Mouse (Mus musculus): ENCODE data around the gene Ccr2. TPM values are rescaled to one million over a fixed set of nuclear protein-coding genes. Genes with fewer than 3 reads are reported as not detected.

Ccr2 gene
- polyA plus RNA-seq (2012; ENCODE audit: low replicate concordance) = 0.17 and 0.66 TPM in 2 replicates

GRCm38 (mm10) chr9:124101723-124102122 is at the start of gene Ccr2:
Gene Ccr2, plus strand, starts transcription at chr9:124101950.

DNA sequence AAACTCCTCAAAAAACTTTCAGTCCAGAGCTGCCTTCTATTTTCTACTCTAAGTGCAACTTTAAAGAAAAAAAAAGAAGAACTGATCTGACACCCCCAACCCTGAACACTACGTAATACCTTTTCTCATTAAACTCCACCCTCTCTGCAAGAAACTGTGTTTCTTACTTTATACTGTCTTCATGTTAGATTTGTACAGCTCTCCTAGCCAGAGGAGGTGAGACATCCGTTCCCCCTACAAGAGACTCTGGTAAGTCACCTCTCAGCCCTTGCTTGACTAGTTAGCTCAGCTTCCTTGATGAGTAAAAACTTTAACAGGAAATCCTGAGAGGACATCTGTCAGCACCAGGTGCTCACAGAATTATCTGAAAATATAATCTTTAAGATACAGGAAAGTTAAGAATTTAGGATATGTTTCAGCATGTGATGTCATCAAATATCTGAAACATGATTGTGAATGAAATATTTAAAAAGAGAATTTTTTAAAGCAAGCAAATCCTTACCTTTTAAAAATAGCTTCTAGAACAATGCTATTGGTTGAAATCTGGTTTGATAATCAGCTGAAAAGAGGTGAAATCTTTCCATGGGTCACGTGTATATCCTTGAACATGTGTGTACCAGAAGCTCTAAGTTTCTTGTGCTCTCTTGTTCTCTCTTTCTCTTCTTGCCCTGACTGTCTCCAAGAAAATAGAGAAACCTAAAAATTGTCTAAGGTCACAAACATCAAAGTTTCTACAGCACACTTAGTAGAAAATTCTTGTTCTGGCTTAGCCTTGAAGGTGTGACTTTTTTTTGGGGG is 19.8 kb downstream of the Ccr2 start, which contains the start of gene Ccr5:
TSS of gene Ccr5 (plus strand) at position 157 of the 798 bp plus-strand sequence.

Other genes starting within 250 kb of the Ccr2 start
- gene Xcr1, start 239.9 kb upstream of the Ccr2 start, polyA plus RNA-seq (2012; ENCODE audit: low replicate concordance) = 0.05 and 0.13 TPM in 2 replicates
- not detected in 2 replicates for gene Ccr1, start 133.3 kb upstream of the Ccr2 start, polyA plus RNA-seq (2012; ENCODE audit: low replicate concordance)
- not detected in 2 replicates for gene Ccr1l1, start 123.5 kb upstream of the Ccr2 start, polyA plus RNA-seq (2012; ENCODE audit: low replicate concordance)
- gene Ccr3, start 80.0 kb upstream of the Ccr2 start, polyA plus RNA-seq (2012; ENCODE audit: low replicate concordance) = 0.68 TPM in 1 of 2 replicates, not detected in the other
- gene Ccr5, start 19.6 kb downstream of the Ccr2 start, polyA plus RNA-seq (2012; ENCODE audit: low replicate concordance) = 0.32 and 0.92 TPM in 2 replicates
- 0.66 TPM in 1 of 2 replicates, not detected in the other for gene 2010315B03Rik, start 210.7 kb downstream of the Ccr2 start, polyA plus RNA-seq (2012; ENCODE audit: low replicate concordance)

All from leukemia stem cell, adult 10-12 weeks (primary cell).